Mouse (Mus musculus) lung, postnatal 10 days (tissue): ENCODE measurements around the gene Itgav.

Experiments used
- DNase-seq: peaks from one replicate; pipeline ENCODE4 v3.0.0; 2021

Itgav gene

DNA sequence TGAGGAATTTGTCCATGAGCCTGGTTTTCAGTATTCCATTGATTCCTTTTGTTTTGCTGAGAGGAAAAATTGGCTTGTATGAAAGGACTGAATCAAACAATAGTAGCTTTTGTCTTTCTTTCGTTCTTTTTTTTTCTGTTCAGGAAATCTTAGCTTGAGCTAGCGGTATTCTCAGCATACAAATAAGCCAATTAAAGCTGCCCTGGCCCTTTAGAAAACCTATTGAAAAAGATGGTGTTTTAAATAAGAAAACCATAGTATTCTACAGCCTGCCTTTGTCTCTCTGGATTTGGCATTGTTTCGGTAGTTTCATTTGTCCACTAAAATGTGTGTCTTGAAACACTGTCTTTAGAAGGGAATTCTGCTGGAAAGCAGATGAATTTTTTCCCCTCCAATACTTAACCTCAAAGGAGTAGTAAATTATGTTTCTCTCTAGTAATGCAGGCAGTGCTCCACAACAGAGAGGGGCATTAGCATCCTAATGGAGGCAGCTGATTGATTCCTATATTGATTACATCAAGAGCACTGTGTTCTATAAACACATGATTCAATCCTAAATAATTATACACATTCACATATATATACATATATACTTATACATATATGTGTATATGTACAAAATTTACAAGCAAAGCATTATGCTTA is 104.8 kb downstream of the Itgav start:
- no peak for DNase-seq

- DNase-seq = no peak
Measured at GRCm38 (mm10) chr2:83832903-83833302, 108.7 kb downstream of the Itgav start.

GRCm38 (mm10) chr2:83835313-83836070 is 111.3 kb downstream of the Itgav start:
- DNase-seq = no peak

DNA sequence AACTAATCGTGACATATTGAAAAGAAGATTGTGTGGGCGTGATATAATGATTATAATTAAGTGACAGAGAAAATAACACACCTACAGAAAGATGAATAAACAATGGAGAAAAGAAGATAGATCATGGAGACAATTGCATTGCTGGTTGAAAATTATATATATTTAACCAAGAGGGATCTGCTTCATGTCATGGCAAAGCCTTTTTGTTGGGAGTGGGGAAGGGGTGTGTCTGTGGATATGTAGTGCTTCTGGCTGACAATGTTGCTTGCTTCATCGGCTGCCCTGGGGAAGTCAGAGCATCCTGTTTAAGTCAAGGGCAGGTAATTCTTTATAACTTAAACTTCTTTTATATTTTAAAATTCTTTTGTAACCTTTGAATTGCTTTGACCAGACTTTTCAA is 124.3 kb downstream of the Itgav start:
- no peak for DNase-seq

DNA sequence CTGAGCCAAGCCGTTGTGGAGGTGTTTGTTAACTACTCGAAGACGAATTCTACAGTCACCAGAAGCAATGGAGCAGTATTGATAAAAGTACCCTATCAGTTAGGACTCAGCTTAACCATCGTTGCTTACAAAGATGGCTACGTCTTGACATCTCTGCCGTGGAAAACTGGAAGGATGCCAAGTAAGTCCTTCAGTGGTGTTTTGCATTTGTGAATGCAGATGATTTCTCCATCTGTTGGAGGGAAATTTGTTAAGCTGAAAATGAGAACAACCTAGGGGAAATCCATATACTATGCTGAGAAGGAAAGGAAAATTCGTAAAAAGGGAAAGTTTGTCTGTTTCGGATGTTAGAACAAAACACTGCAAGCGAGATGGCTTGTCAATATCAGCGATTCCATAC is 129.2 kb downstream of the Itgav start:
- no peak for DNase-seq

GRCm38 (mm10) chr2:83856236-83856635 is 132.0 kb downstream of the Itgav start:
- DNase-seq = no peak
